Mouse (Mus musculus): ENCODE results near the gene Bdkrb1. TPM values are rescaled to one million over a fixed set of nuclear protein-coding genes. Genes with fewer than 3 reads are reported as not detected.

Gene Bdkrb1
- polyA plus RNA-seq, 1 experiment from 2014 or later, result not detected

DNA sequence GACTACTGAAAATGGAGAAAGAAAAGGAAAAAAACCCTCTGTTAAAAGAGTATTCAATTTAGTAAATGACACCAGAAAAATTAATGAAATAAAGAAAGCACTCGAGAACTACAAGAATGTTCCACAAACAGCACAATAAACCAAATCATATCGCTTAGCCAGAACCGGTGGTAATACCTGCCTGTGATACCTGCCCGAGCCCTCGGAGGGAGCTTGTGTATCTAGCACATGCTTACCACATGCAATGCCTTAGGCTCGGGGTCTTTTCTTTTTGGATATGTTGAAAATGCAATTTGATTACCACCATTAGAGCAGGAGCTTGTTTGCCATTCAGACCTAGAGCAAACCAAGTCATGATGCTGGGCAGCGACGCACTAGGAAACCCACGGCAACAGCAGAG lies 33.7 kb downstream of the Bdkrb1 start:
- Histone ChIP-seq H3K4me1 (ENCODE audit: control insufficient read depth, insufficient read depth, low read length) (no peaks in the 10 kb centered on the region), H3K4me2 (no peak overlapping the region), H3K9me3 (replicated peaks; ENCODE audit: control insufficient read depth, low read length) (no peaks in the 10 kb centered on the region), H3K27ac (ENCODE audit: low read depth, low read length) (no peak overlapping the region), H3K27me3 (ENCODE audit: control insufficient read depth, insufficient read depth, low read length) (no peaks in the 10 kb centered on the region), H3K36me3 (ENCODE audit: control insufficient read depth, insufficient read depth, low read length) (peaks cover 52% of the 10 kb centered on the region), H3K4me3 (ENCODE audit: low read depth, low read length) (no peak overlapping the region), H3K9ac (ENCODE audit: low read depth, low read length) (no peak overlapping the region)
- WGBS (ENCODE audit: insufficient replicate concordance), result 91% methylated on average over 9 of the region's 9 CpGs
- no peak for ATAC-seq (replicated peaks; ENCODE audit: insufficient number of reproducible peaks, low FRiP score, low TSS enrichment)

- WGBS (ENCODE audit: insufficient replicate concordance), result 77% methylated on average over 4 of the region's 4 CpGs
Observed at GRCm38 (mm10) chr12:105637554-105637953, 34.7 kb downstream of the Bdkrb1 start.

GRCm38 (mm10) chr12:105642770-105643321 lies 40.0 kb downstream of the Bdkrb1 start:
- no peak overlapping the region for H3K27ac ChIP-seq (ENCODE audit: low read depth, low read length)
- no peak overlapping the region for H3K4me3 ChIP-seq (ENCODE audit: low read depth, low read length)
- no peak overlapping the region for H3K4me2 ChIP-seq
- no peaks in the 10 kb centered on the region for H3K4me1 ChIP-seq (ENCODE audit: control insufficient read depth, insufficient read depth, low read length)
- 87% methylated on average over 11 of the region's 11 CpGs for WGBS (ENCODE audit: insufficient replicate concordance)
- H3K9ac ChIP-seq (ENCODE audit: low read depth, low read length), result no peak overlapping the region
- no peaks in the 10 kb centered on the region for H3K9me3 ChIP-seq (replicated peaks; ENCODE audit: control insufficient read depth, low read length)
- H3K36me3 ChIP-seq (ENCODE audit: control insufficient read depth, insufficient read depth, low read length), result peaks cover 55% of the 10 kb centered on the region
- no peak for ATAC-seq (replicated peaks; ENCODE audit: insufficient number of reproducible peaks, low FRiP score, low TSS enrichment)
- H3K27me3 ChIP-seq (ENCODE audit: control insufficient read depth, insufficient read depth, low read length), result no peaks in the 10 kb centered on the region

More at GRCm38 (mm10) chr12:105637554-105637953, 34.7 kb downstream of the Bdkrb1 start:
- Histone ChIP-seq H3K36me3 (ENCODE audit: control insufficient read depth, insufficient read depth, low read length) (peaks cover 59% of the 10 kb centered on the region), H3K27ac (ENCODE audit: low read depth, low read length) (no peak overlapping the region), H3K9me3 (replicated peaks; ENCODE audit: control insufficient read depth, low read length) (no peaks in the 10 kb centered on the region), H3K27me3 (ENCODE audit: control insufficient read depth, insufficient read depth, low read length) (no peaks in the 10 kb centered on the region), H3K4me3 (ENCODE audit: low read depth, low read length) (no peak overlapping the region), H3K4me1 (ENCODE audit: control insufficient read depth, insufficient read depth, low read length) (no peaks in the 10 kb centered on the region), H3K9ac (ENCODE audit: low read depth, low read length) (no peak overlapping the region), H3K4me2 (no peak overlapping the region)
- no peak for ATAC-seq (replicated peaks; ENCODE audit: insufficient number of reproducible peaks, low FRiP score, low TSS enrichment)

Other genes starting within 250 kb of the Bdkrb1 start
- gene D430019H16Rik, start 149.2 kb upstream of the Bdkrb1 start, polyA plus RNA-seq (2014; fragmentation: Nextera tagmentation; extraction: Ambion mirVana), result 0.86 and 1.4 TPM in 2 replicates
- gene Bdkrb2, start 39.9 kb upstream of the Bdkrb1 start, polyA plus RNA-seq (2014; fragmentation: Nextera tagmentation; extraction: Ambion mirVana), result 0.42 and 0.69 TPM in 2 replicates
- 27.4 and 27.7 TPM in 2 replicates for gene Gskip, start 81.7 kb downstream of the Bdkrb1 start, polyA plus RNA-seq (2014; fragmentation: Nextera tagmentation; extraction: Ambion mirVana)
- 12.2 and 14.0 TPM in 2 replicates for gene Atg2b, start 82.1 kb downstream of the Bdkrb1 start, polyA plus RNA-seq (2014; fragmentation: Nextera tagmentation; extraction: Ambion mirVana)
- 0.13 and 0.19 TPM in 2 replicates for gene Ak7, start 102.9 kb downstream of the Bdkrb1 start, polyA plus RNA-seq (2014; fragmentation: Nextera tagmentation; extraction: Ambion mirVana)
- 136 and 148 TPM in 2 replicates for gene Papola, start 181.6 kb downstream of the Bdkrb1 start, polyA plus RNA-seq (2014; fragmentation: Nextera tagmentation; extraction: Ambion mirVana)

Measured in heart, embryonic 11.5 days (tissue).